Mouse (Mus musculus): ENCODE results near the gene Asb2. TPM values are rescaled to one million over a fixed set of nuclear protein-coding genes. Genes with fewer than 3 reads are reported as not detected.
A peak's percentile ranks its signal among the peaks of the same experiment; 100 is the strongest.

Asb2 gene
- polyA plus RNA-seq, 1 experiment from 2014 or later: 1.8 TPM

DNA sequence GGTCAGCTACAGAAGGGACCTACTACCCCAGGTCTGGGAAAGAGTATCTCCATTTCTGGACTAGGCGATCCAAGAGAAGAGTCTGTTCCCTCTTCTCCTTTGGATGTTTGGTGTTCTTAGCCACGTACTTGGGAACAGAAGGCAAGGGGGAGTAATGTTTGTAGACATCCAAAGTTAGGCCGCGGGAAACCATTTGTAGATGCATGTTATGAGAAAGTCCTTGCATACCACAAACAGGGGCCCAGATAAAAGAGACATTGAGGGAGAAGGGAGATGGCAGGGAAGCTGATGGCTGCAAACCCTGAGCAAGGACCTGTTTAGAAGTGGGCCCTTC lies 581 bp upstream of the Asb2 start:
- no peak overlapping the region for H3K27ac ChIP-seq
- no peak for DNase-seq (ENCODE audit: low spot score)

DNA sequence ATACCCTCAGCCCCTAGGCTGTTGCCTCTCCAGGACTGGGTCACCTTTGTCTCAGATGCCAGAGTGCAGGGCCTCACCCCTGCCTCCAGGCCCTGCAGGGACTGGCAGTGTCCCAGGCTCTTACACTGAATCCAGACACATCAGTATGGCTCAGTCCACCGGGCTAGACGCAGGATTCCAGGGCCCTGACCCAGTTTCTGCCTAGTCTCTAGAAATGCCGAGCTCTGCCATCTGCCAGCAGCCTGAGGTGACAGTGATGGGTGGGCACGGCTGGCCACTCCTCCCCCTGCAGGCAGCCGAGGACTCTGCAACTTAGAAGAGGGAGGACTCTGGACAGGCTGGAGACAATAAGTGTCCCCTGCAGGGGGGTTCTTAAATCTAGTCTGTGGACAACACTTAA lies 2.3 kb downstream of the Asb2 start:
- DNase-seq (ENCODE audit: low spot score): peak; percentile 49
- Histone ChIP-seq H3K4me3 (replicated peaks; ENCODE audit: low read depth, low read length) (no peak overlapping the region), H3K9me3 (replicated peaks; ENCODE audit: low read length) (no peaks in the 10 kb centered on the region), H3K27me3 (ENCODE audit: insufficient read depth, low read length) (no peaks in the 10 kb centered on the region), H3K9ac (ENCODE audit: low read depth, low read length) (no peak overlapping the region), H3K27ac (no peak overlapping the region), H3K36me3 (ENCODE audit: insufficient read depth, low read length) (no peaks in the 10 kb centered on the region), H3K4me1 (replicated peaks; ENCODE audit: insufficient read depth, low read length) (no peaks in the 10 kb centered on the region), H3K4me2 (ENCODE audit: low read length) (no peak overlapping the region)
- peak; percentile 48; the same call in 1 of the 2 replicates for ATAC-seq (replicated peaks; ENCODE audit: low FRiP score, low read depth)
- WGBS: 19% methylated on average over 5 of the region's 5 CpGs
- peak; percentile 61 for TF ChIP-seq CTCF (IDR thresholded peaks at IDR 0.05; ENCODE audit: low read depth)

More for the DNA sequence above, 581 bp upstream of the Asb2 start:
- Histone ChIP-seq H3K27me3 (ENCODE audit: insufficient read depth, low read length) (no peaks in the 10 kb centered on the region), H3K9ac (ENCODE audit: low read depth, low read length) (no peak overlapping the region), H3K36me3 (ENCODE audit: insufficient read depth, low read length) (no peaks in the 10 kb centered on the region), H3K9me3 (replicated peaks; ENCODE audit: low read length) (no peaks in the 10 kb centered on the region), H3K4me2 (ENCODE audit: low read length) (no peak overlapping the region), H3K4me3 (replicated peaks; ENCODE audit: low read depth, low read length) (no peak overlapping the region), H3K4me1 (replicated peaks; ENCODE audit: insufficient read depth, low read length) (no peaks in the 10 kb centered on the region)
- TF ChIP-seq CTCF (IDR thresholded peaks at IDR 0.05; ENCODE audit: low read depth): no peak
- no peak for ATAC-seq (replicated peaks; ENCODE audit: low FRiP score, low read depth)
- 87% methylated on average over 4 of the region's 4 CpGs for WGBS

- Histone ChIP-seq H3K36me3 (ENCODE audit: insufficient read depth, low read length) (no peaks in the 10 kb centered on the region), H3K27ac (no peak overlapping the region), H3K27me3 (ENCODE audit: insufficient read depth, low read length) (no peaks in the 10 kb centered on the region), H3K9ac (ENCODE audit: low read depth, low read length) (no peak overlapping the region), H3K4me2 (ENCODE audit: low read length) (no peak overlapping the region), H3K4me1 (replicated peaks; ENCODE audit: insufficient read depth, low read length) (no peaks in the 10 kb centered on the region), H3K4me3 (replicated peaks; ENCODE audit: low read depth, low read length) (no peak overlapping the region), H3K9me3 (replicated peaks; ENCODE audit: low read length) (no peaks in the 10 kb centered on the region)
- no peak for TF ChIP-seq CTCF (IDR thresholded peaks at IDR 0.05; ENCODE audit: low read depth)
- no peak for DNase-seq (ENCODE audit: low spot score)
- 86% methylated on average over 6 of the region's 6 CpGs for WGBS
- ATAC-seq (replicated peaks; ENCODE audit: low FRiP score, low read depth): no peak
Measured at GRCm38 (mm10) chr12:103352735-103353134, 3.1 kb downstream of the Asb2 start.

- 8% methylated on average over 3 of the region's 3 CpGs for WGBS
Measured at GRCm38 (mm10) chr12:103348506-103348905, 7.3 kb downstream of the Asb2 start.

DNA sequence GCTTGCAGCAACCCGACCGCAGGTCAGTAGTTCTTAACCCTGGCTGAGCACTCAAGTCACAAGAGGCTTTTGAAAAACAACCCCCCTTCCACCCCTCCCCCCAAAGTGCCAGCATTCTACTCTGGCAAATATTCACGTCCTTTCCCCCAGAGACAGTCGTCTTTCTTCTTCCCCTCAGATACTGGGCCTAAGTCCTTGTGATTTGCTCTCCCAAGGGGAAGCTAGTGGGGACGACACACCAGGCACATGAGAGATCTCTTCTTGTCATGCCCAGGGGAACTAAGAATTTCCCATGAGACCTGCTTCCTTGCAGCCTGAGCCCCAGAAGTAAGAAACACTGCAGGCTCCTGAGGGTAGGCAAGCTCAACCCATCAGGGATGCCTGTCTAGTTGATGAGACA lies 8.4 kb downstream of the Asb2 start:
- no peak overlapping the region for H3K4me2 ChIP-seq (ENCODE audit: low read length)
- H3K9me3 ChIP-seq (replicated peaks; ENCODE audit: low read length): no peaks in the 10 kb centered on the region
- no peak overlapping the region for H3K9ac ChIP-seq (ENCODE audit: low read depth, low read length)
- no peak overlapping the region for H3K4me3 ChIP-seq (replicated peaks; ENCODE audit: low read depth, low read length)
- no peaks in the 10 kb centered on the region for H3K36me3 ChIP-seq (ENCODE audit: insufficient read depth, low read length)
- H3K27ac ChIP-seq: no peak overlapping the region
- TF ChIP-seq CTCF (IDR thresholded peaks at IDR 0.05; ENCODE audit: low read depth): no peak
- H3K27me3 ChIP-seq (ENCODE audit: insufficient read depth, low read length): no peaks in the 10 kb centered on the region
- H3K4me1 ChIP-seq (replicated peaks; ENCODE audit: insufficient read depth, low read length): no peaks in the 10 kb centered on the region
- DNase-seq (ENCODE audit: low spot score) (no peak), ATAC-seq (replicated peaks; ENCODE audit: low FRiP score, low read depth) (no peak)
- 32% methylated on average over 5 of the region's 5 CpGs for WGBS

More at GRCm38 (mm10) chr12:103348506-103348905, 7.3 kb downstream of the Asb2 start:
- Histone ChIP-seq H3K9ac (ENCODE audit: low read depth, low read length) (no peak overlapping the region), H3K27ac (no peak overlapping the region), H3K4me3 (replicated peaks; ENCODE audit: low read depth, low read length) (no peak overlapping the region), H3K4me1 (replicated peaks; ENCODE audit: insufficient read depth, low read length) (no peaks in the 10 kb centered on the region), H3K27me3 (ENCODE audit: insufficient read depth, low read length) (no peaks in the 10 kb centered on the region), H3K9me3 (replicated peaks; ENCODE audit: low read length) (no peaks in the 10 kb centered on the region), H3K36me3 (ENCODE audit: insufficient read depth, low read length) (no peaks in the 10 kb centered on the region), H3K4me2 (ENCODE audit: low read length) (no peak overlapping the region)
- peak; percentile 94 for TF ChIP-seq CTCF (IDR thresholded peaks at IDR 0.05; ENCODE audit: low read depth)
- DNase-seq (ENCODE audit: low spot score) (peak; percentile 81), ATAC-seq (replicated peaks; ENCODE audit: low FRiP score, low read depth) (peak; percentile 57; the same call in 1 of the 2 replicates)

DNA sequence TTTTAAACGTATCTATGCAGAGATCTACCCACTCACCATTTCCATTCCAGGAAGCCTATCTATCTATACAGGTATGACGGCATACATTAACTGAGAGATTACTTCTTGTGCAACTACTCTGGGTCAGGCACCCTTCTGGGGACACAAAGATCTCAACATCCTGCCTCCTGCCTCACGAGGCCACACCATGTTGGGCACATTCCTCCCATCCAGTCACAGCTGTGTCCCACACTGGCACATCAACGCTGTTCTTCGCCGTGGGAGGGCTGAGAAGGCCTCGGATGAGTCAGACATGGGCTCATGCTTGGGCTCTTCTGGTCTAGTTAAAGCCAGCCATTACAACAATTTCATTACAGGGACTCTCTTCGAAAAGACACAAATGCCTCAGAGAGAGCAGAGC lies 8.9 kb downstream of the Asb2 start:
- Histone ChIP-seq H3K27me3 (ENCODE audit: insufficient read depth, low read length) (no peaks in the 10 kb centered on the region), H3K9me3 (replicated peaks; ENCODE audit: low read length) (no peaks in the 10 kb centered on the region), H3K27ac (no peak overlapping the region), H3K4me1 (replicated peaks; ENCODE audit: insufficient read depth, low read length) (no peaks in the 10 kb centered on the region), H3K4me3 (replicated peaks; ENCODE audit: low read depth, low read length) (no peak overlapping the region), H3K36me3 (ENCODE audit: insufficient read depth, low read length) (no peaks in the 10 kb centered on the region), H3K4me2 (ENCODE audit: low read length) (no peak overlapping the region), H3K9ac (ENCODE audit: low read depth, low read length) (no peak overlapping the region)
- no peak for ATAC-seq (replicated peaks; ENCODE audit: low FRiP score, low read depth)
- DNase-seq (ENCODE audit: low spot score): no peak
- no peak for TF ChIP-seq CTCF (IDR thresholded peaks at IDR 0.05; ENCODE audit: low read depth)
- WGBS: 56% methylated on average over 8 of the region's 8 CpGs

GRCm38 (mm10) chr12:103344934-103345333 lies 10.9 kb downstream of the Asb2 start:
- TF ChIP-seq CTCF (IDR thresholded peaks at IDR 0.05; ENCODE audit: low read depth): no peak
- Histone ChIP-seq H3K9ac (ENCODE audit: low read depth, low read length) (no peak overlapping the region), H3K27ac (no peak overlapping the region), H3K36me3 (ENCODE audit: insufficient read depth, low read length) (no peaks in the 10 kb centered on the region), H3K4me2 (ENCODE audit: low read length) (no peak overlapping the region), H3K27me3 (ENCODE audit: insufficient read depth, low read length) (no peaks in the 10 kb centered on the region), H3K4me3 (replicated peaks; ENCODE audit: low read depth, low read length) (no peak overlapping the region), H3K4me1 (replicated peaks; ENCODE audit: insufficient read depth, low read length) (no peaks in the 10 kb centered on the region), H3K9me3 (replicated peaks; ENCODE audit: low read length) (no peaks in the 10 kb centered on the region)
- ATAC-seq (replicated peaks; ENCODE audit: low FRiP score, low read depth): no peak
- DNase-seq (ENCODE audit: low spot score): no peak
- WGBS: 76% methylated on average over 7 of the region's 7 CpGs

All from kidney, postnatal 0 days (tissue).